Mouse (Mus musculus): ENCODE measurements around the gene B3gnt7. TPM values are rescaled to one million over a fixed set of nuclear protein-coding genes. Genes with fewer than 3 reads are reported as not detected.
A peak's percentile ranks its signal among the peaks of the same experiment; 100 is the strongest.
"Not testable (repeated sequence)": the region's sequence is repeated elsewhere in the genome, so short reads cannot be mapped to it uniquely, and the experiment has no call there.

B3gnt7 gene
- polyA plus RNA-seq, 1 experiment from 2014 or later = 4.9 TPM

- ATAC-seq (ENCODE audit: low read depth) (no peak), DNase-seq (ENCODE audit: low spot score) (no peak)
- no peaks in the 10 kb centered on the region for H3K4me1 ChIP-seq (ENCODE audit: control insufficient read depth, insufficient read depth, low read length)
- no peaks in the 10 kb centered on the region for H3K36me3 ChIP-seq (ENCODE audit: control insufficient read depth, insufficient read depth, low read length)
- 87% methylated on average over 6 of the region's 8 CpGs for WGBS
- H3K4me2 ChIP-seq (ENCODE audit: low read depth, low read length) = no peak overlapping the region
- no peak overlapping the region for H3K9ac ChIP-seq (ENCODE audit: low read depth, low read length)
- no peak overlapping the region for H3K4me3 ChIP-seq (ENCODE audit: low read depth, low read length)
- no peak overlapping the region for H3K27ac ChIP-seq (replicated peaks; ENCODE audit: low read depth, low read length)
- H3K9me3 ChIP-seq (ENCODE audit: control insufficient read depth, low read length) = no peaks in the 10 kb centered on the region
- no peaks in the 10 kb centered on the region for H3K27me3 ChIP-seq (replicated peaks; ENCODE audit: control insufficient read depth, insufficient read depth, low read length)
Observed at GRCm38 (mm10) chr1:86320822-86321413, 18.3 kb downstream of the B3gnt7 start.

GRCm38 (mm10) chr1:86336330-86336729 is 33.7 kb downstream of the B3gnt7 start:
- WGBS = 48% methylated on average over 2 of the region's 2 CpGs
- H3K9me3 ChIP-seq (ENCODE audit: control insufficient read depth, low read length) = no peaks in the 10 kb centered on the region
- no peaks in the 10 kb centered on the region for H3K27me3 ChIP-seq (replicated peaks; ENCODE audit: control insufficient read depth, insufficient read depth, low read length)
- no peak overlapping the region for H3K27ac ChIP-seq (replicated peaks; ENCODE audit: low read depth, low read length)
- no peaks in the 10 kb centered on the region for H3K36me3 ChIP-seq (ENCODE audit: control insufficient read depth, insufficient read depth, low read length)
- DNase-seq (ENCODE audit: low spot score) = no peak
- H3K4me2 ChIP-seq (ENCODE audit: low read depth, low read length) = no peak overlapping the region
- ATAC-seq (ENCODE audit: low read depth) = no peak
- no peak overlapping the region for H3K4me3 ChIP-seq (ENCODE audit: low read depth, low read length)
- no peak overlapping the region for H3K9ac ChIP-seq (ENCODE audit: low read depth, low read length)
- no peaks in the 10 kb centered on the region for H3K4me1 ChIP-seq (ENCODE audit: control insufficient read depth, insufficient read depth, low read length)

- H3K4me3 ChIP-seq (ENCODE audit: low read depth, low read length) = no peak overlapping the region
- no peak overlapping the region for H3K4me2 ChIP-seq (ENCODE audit: low read depth, low read length)
- 27% methylated on average over 4 of the region's 4 CpGs for WGBS
- ATAC-seq (ENCODE audit: low read depth) = peak; percentile 66
- H3K9me3 ChIP-seq (ENCODE audit: control insufficient read depth, low read length) = no peaks in the 10 kb centered on the region
- H3K9ac ChIP-seq (ENCODE audit: low read depth, low read length) = no peak overlapping the region
- peak; percentile 88 for DNase-seq (ENCODE audit: low spot score)
- H3K36me3 ChIP-seq (ENCODE audit: control insufficient read depth, insufficient read depth, low read length) = no peaks in the 10 kb centered on the region
- no peak overlapping the region for H3K27ac ChIP-seq (replicated peaks; ENCODE audit: low read depth, low read length)
- no peaks in the 10 kb centered on the region for H3K27me3 ChIP-seq (replicated peaks; ENCODE audit: control insufficient read depth, insufficient read depth, low read length)
- H3K4me1 ChIP-seq (ENCODE audit: control insufficient read depth, insufficient read depth, low read length) = no peaks in the 10 kb centered on the region
Observed at GRCm38 (mm10) chr1:86339156-86339812, 36.7 kb downstream of the B3gnt7 start.

GRCm38 (mm10) chr1:86341096-86341495 is 38.5 kb downstream of the B3gnt7 start:
- WGBS = 100% methylated on average over 2 of the region's 2 CpGs
- not testable (repeated sequence) for ATAC-seq (ENCODE audit: low read depth); H3K36me3 ChIP-seq (ENCODE audit: control insufficient read depth, insufficient read depth, low read length); H3K9me3 ChIP-seq (ENCODE audit: control insufficient read depth, low read length); DNase-seq (ENCODE audit: low spot score); H3K4me2 ChIP-seq (ENCODE audit: low read depth, low read length); H3K9ac ChIP-seq (ENCODE audit: low read depth, low read length); H3K27me3 ChIP-seq (replicated peaks; ENCODE audit: control insufficient read depth, insufficient read depth, low read length); H3K27ac ChIP-seq (replicated peaks; ENCODE audit: low read depth, low read length); H3K4me1 ChIP-seq (ENCODE audit: control insufficient read depth, insufficient read depth, low read length); H3K4me3 ChIP-seq (ENCODE audit: low read depth, low read length)

GRCm38 (mm10) chr1:86342371-86342770 is 39.7 kb downstream of the B3gnt7 start:
- H3K4me3 ChIP-seq (ENCODE audit: low read depth, low read length) = no peak overlapping the region
- WGBS = 91% methylated on average over 2 of the region's 2 CpGs

GRCm38 (mm10) chr1:86343087-86343645 is 40.5 kb downstream of the B3gnt7 start:
- Histone ChIP-seq H3K9ac (ENCODE audit: low read depth, low read length) (no peak overlapping the region), H3K4me3 (ENCODE audit: low read depth, low read length) (no peak overlapping the region), H3K4me1 (ENCODE audit: control insufficient read depth, insufficient read depth, low read length) (no peaks in the 10 kb centered on the region), H3K27ac (replicated peaks; ENCODE audit: low read depth, low read length) (no peak overlapping the region), H3K4me2 (ENCODE audit: low read depth, low read length) (no peak overlapping the region), H3K9me3 (ENCODE audit: control insufficient read depth, low read length) (no peaks in the 10 kb centered on the region), H3K36me3 (ENCODE audit: control insufficient read depth, insufficient read depth, low read length) (peaks cover 22% of the 10 kb centered on the region), H3K27me3 (replicated peaks; ENCODE audit: control insufficient read depth, insufficient read depth, low read length) (no peaks in the 10 kb centered on the region)
- DNase-seq (ENCODE audit: low spot score) (no peak), ATAC-seq (ENCODE audit: low read depth) (no peak)
- WGBS = 100% methylated on average over 1 of the region's 1 CpGs

More at GRCm38 (mm10) chr1:86342371-86342770, 39.7 kb downstream of the B3gnt7 start:
- no peaks in the 10 kb centered on the region for H3K27me3 ChIP-seq (replicated peaks; ENCODE audit: control insufficient read depth, insufficient read depth, low read length)
- H3K4me1 ChIP-seq (ENCODE audit: control insufficient read depth, insufficient read depth, low read length) = no peaks in the 10 kb centered on the region
- DNase-seq (ENCODE audit: low spot score) (no peak), ATAC-seq (ENCODE audit: low read depth) (no peak)
- H3K9ac ChIP-seq (ENCODE audit: low read depth, low read length) = no peak overlapping the region
- H3K9me3 ChIP-seq (ENCODE audit: control insufficient read depth, low read length) = no peaks in the 10 kb centered on the region
- no peak overlapping the region for H3K27ac ChIP-seq (replicated peaks; ENCODE audit: low read depth, low read length)
- no peak overlapping the region for H3K4me2 ChIP-seq (ENCODE audit: low read depth, low read length)
- peaks cover 14% of the 10 kb centered on the region for H3K36me3 ChIP-seq (ENCODE audit: control insufficient read depth, insufficient read depth, low read length)

- WGBS = 59% methylated on average over 4 of the region's 4 CpGs
- H3K4me3 ChIP-seq (ENCODE audit: low read depth, low read length) = no peak overlapping the region
- H3K9ac ChIP-seq (ENCODE audit: low read depth, low read length) = no peak overlapping the region
- H3K9me3 ChIP-seq (ENCODE audit: control insufficient read depth, low read length) = no peaks in the 10 kb centered on the region
- ATAC-seq (ENCODE audit: low read depth) (no peak), DNase-seq (ENCODE audit: low spot score) (no peak)
- H3K27ac ChIP-seq (replicated peaks; ENCODE audit: low read depth, low read length) = no peak overlapping the region
- H3K4me2 ChIP-seq (ENCODE audit: low read depth, low read length) = no peak overlapping the region
- H3K36me3 ChIP-seq (ENCODE audit: control insufficient read depth, insufficient read depth, low read length) = peaks cover 32% of the 10 kb centered on the region
- H3K27me3 ChIP-seq (replicated peaks; ENCODE audit: control insufficient read depth, insufficient read depth, low read length) = no peaks in the 10 kb centered on the region
- H3K4me1 ChIP-seq (ENCODE audit: control insufficient read depth, insufficient read depth, low read length) = no peaks in the 10 kb centered on the region
Observed at GRCm38 (mm10) chr1:86343969-86344861, 41.6 kb downstream of the B3gnt7 start.

- Histone ChIP-seq H3K9ac (ENCODE audit: low read depth, low read length) (no peak overlapping the region), H3K27ac (replicated peaks; ENCODE audit: low read depth, low read length) (no peak overlapping the region), H3K4me2 (ENCODE audit: low read depth, low read length) (no peak overlapping the region), H3K27me3 (replicated peaks; ENCODE audit: control insufficient read depth, insufficient read depth, low read length) (no peaks in the 10 kb centered on the region), H3K4me1 (ENCODE audit: control insufficient read depth, insufficient read depth, low read length) (no peaks in the 10 kb centered on the region), H3K4me3 (ENCODE audit: low read depth, low read length) (no peak overlapping the region), H3K36me3 (ENCODE audit: control insufficient read depth, insufficient read depth, low read length) (peaks cover 41% of the 10 kb centered on the region), H3K9me3 (ENCODE audit: control insufficient read depth, low read length) (no peaks in the 10 kb centered on the region)
- 88% methylated on average over 4 of the region's 4 CpGs for WGBS
- DNase-seq (ENCODE audit: low spot score) (no peak), ATAC-seq (ENCODE audit: low read depth) (no peak)
Observed at GRCm38 (mm10) chr1:86345069-86345468, 42.4 kb downstream of the B3gnt7 start.
